In genomic region chr10:80369995-80370747, GRCm38 (mm10) we compare ENCODE assay signal across 12 mouse cellular contexts. TPM values are rescaled to one million over a fixed set of nuclear protein-coding genes. Genes with fewer than 3 reads are reported as not detected.
A peak's percentile ranks its signal among the peaks of the same experiment; 100 is the strongest.
DNase-seq lines count a peak whose midpoint lies in the region; TF ChIP-seq lines count a peak whose summit lies in the region.
"Had no signal": no experiment of that assay in that cellular context is flagged by ENCODE, and none has a peak within 500 bp of the region (broad histone marks: within the 10 kb centered on the region; RNA-seq: fewer than 3 reads in every experiment).

No protein-coding gene starts in this region.

- H3K27ac ChIP-seq in cortical plate, adult 2 months (ENCODE audit: insufficient read depth, low read length): no peak overlapping the region
- H3K27ac ChIP-seq: forebrain, embryonic 10.5 days; liver, embryonic 15.5 days had no signal

- H3K4me1 ChIP-seq in cortical plate, adult 2 months (ENCODE audit: control insufficient read depth, insufficient read depth, low read length): no peaks in the 10 kb centered on the region

- no peak overlapping the region for H3K4me3 ChIP-seq in cortical plate, adult 2 months (ENCODE audit: insufficient read depth, low read length)
- H3K4me3 ChIP-seq: forebrain, embryonic 10.5 days; liver, embryonic 15.5 days had no signal

- TF ChIP-seq CTCF in cortical plate, adult 2 months (IDR thresholded peaks at IDR 0.05; ENCODE audit: extremely low read depth, insufficient read depth, low read length): 0 out of 2 replicates have a peak, but pooled peaks have one; percentile 8

- peak; percentile 43 to 81 for DNase-seq in left cerebral cortex, postnatal 25 days (ENCODE audit: low spot score in 2 of 2)
- no peak for DNase-seq in left cerebral cortex, adult 11 months (ENCODE audit: low spot score)
- peak; percentile 76 for DNase-seq in A20 (ENCODE audit: low read depth, low spot score)
- DNase-seq in B cell, adult 2 months: peak; percentile 59 to 61
- DNase-seq in retina, postnatal 1 day: no peak
- DNase-seq in cerebellum, adult 11 months: no peak
- DNase-seq: gastrocnemius, postnatal 36 days; kidney, adult 8-10 months; midbrain, embryonic 14.5 days had no signal

- intact Hi-C loops in left cerebral cortex, postnatal 25 days (cut with DNase I): loop anchor here (10.0 kb wide), 1 partner anchor 195 kb away; the partner anchor contains the start of genes 1600002K03Rik and Efna2

- TF ChIP-seq POLR2A in cortical plate, adult 2 months (IDR thresholded peaks at IDR 0.05; ENCODE audit: extremely low read depth, insufficient read depth, low read length): no peak

RNA-seq across cellular contexts. Expression of gene Plk5, which starts 13.9 kb away (rescaled TPM):
- 10 to 100 TPM; 22.6 to 24.9 TPM for total RNA-seq in left cerebral cortex, postnatal 25 days (2021)
- polyA plus RNA-seq in cortical plate, adult 2 months (2012; rRNA removed): 36.3 and 40.3 TPM in 2 replicates

RNA-seq across cellular contexts. Expression of gene Mex3d, which starts 17.3 kb away (rescaled TPM):
- 10 to 100 TPM; 17.7 to 22.2 TPM for total RNA-seq in left cerebral cortex, postnatal 25 days (2021)
- 13.8 and 14.3 TPM in 2 replicates for polyA plus RNA-seq in cortical plate, adult 2 months (2012; rRNA removed)

RNA-seq across cellular contexts. Expression of gene Adamtsl5, which starts 22.0 kb away (rescaled TPM):
- 1 to 10 TPM; 5.1 to 7.4 TPM for total RNA-seq in left cerebral cortex, postnatal 25 days (2021)
- 7.9 and 9.4 TPM in 2 replicates for polyA plus RNA-seq in cortical plate, adult 2 months (2012; rRNA removed)

RNA-seq across cellular contexts. Expression of gene Mbd3, which starts 29.2 kb away (rescaled TPM):
- total RNA-seq in left cerebral cortex, postnatal 25 days (2021): 100 to 1,000 TPM; 134 to 138 TPM
- polyA plus RNA-seq in cortical plate, adult 2 months (2012; rRNA removed): 186 and 210 TPM in 2 replicates

RNA-seq across cellular contexts. Expression of gene Uqcr11, which starts 36.5 kb away (rescaled TPM):
- total RNA-seq in left cerebral cortex, postnatal 25 days (2021): 100 to 1,000 TPM; 482 to 488 TPM
- 1,456 and 1,595 TPM in 2 replicates for polyA plus RNA-seq in cortical plate, adult 2 months (2012; rRNA removed)

Comparison
In these comparisons a context has a peak if more than half of its experiments do, and no peak if none do; other contexts are left out.
1. DNase-seq: peak in left cerebral cortex, postnatal 25 days (2 of 2), A20 (single experiment) and B cell, adult 2 months (2 of 2); none in left cerebral cortex, adult 11 months (single experiment), retina, postnatal 1 day (single experiment) and cerebellum, adult 11 months (single experiment).